Mouse (Mus musculus): Measurements from ENCODE around the gene Adssl1. TPM values are rescaled to one million over a fixed set of nuclear protein-coding genes. Genes with fewer than 3 reads are reported as not detected.

The Adssl1 gene
- total RNA-seq (2023): 100 to 1,000 TPM in 1 of 2 experiments, 10 to 100 TPM in 1; 98.8 to 102 TPM

GRCm38 (mm10) chr12:112619686-112620353 lies at the start of gene Adssl1:
Adssl1 (plus strand) TSS chr12:112620045.

GRCm38 (mm10) chr12:112588426-112589256 lies 31.2 kb upstream of the Adssl1 start, which contains the start of gene Inf2:
Inf2 (plus strand) TSS chr12:112588784.

GRCm38 (mm10) chr12:112644180-112644854 lies 24.5 kb downstream of the Adssl1 start, which contains the start of gene Siva1:
Siva1 (plus strand) TSS chr12:112644679.

GRCm38 (mm10) chr12:112674132-112675011 lies 54.5 kb downstream of the Adssl1 start, which contains the start of gene Akt1:
Akt1 (minus strand) TSS chr12:112674884.

GRCm38 (mm10) chr12:112678555-112679026 lies 58.7 kb downstream of the Adssl1 start, which contains the start of gene Zbtb42:
Zbtb42 (plus strand) TSS chr12:112678828.

Other genes starting within 250 kb of the Adssl1 start
- not detected for gene A530016L24Rik, start 130.6 kb upstream of the Adssl1 start, total RNA-seq (2023)
- gene Tmem179, start 103.3 kb upstream of the Adssl1 start, total RNA-seq (2023): not detected
- 100 to 1,000 TPM; 111 TPM for gene Inf2, start 31.3 kb upstream of the Adssl1 start, total RNA-seq (2023)
- gene Siva1, start 24.6 kb downstream of the Adssl1 start, total RNA-seq (2023): 10 to 100 TPM; 39.1 to 43.4 TPM
- gene Akt1, start 54.8 kb downstream of the Adssl1 start, total RNA-seq (2023): 100 to 1,000 TPM; 265 to 273 TPM
- 10 to 100 TPM; 12.0 to 14.5 TPM for gene Zbtb42, start 58.8 kb downstream of the Adssl1 start, total RNA-seq (2023)
- gene Cep170b, start 100.4 kb downstream of the Adssl1 start, total RNA-seq (2023): 1 to 10 TPM in 1 of 2 experiments, under 1 TPM in 1; 0.68 to 2.7 TPM
- 1,000 to 10,000 TPM; 1,046 to 1,124 TPM for gene Pld4, start 140.6 kb downstream of the Adssl1 start, total RNA-seq (2023)
- gene Ahnak2, start 182.6 kb downstream of the Adssl1 start, total RNA-seq (2023): 1 to 10 TPM; 4.4 to 5.4 TPM
- gene Clba1, start 188.9 kb downstream of the Adssl1 start, total RNA-seq (2023): 1 to 10 TPM; 1.5 to 2.5 TPM
- 10 to 100 TPM; 16.6 to 17.5 TPM for gene Cdca4, start 209.4 kb downstream of the Adssl1 start, total RNA-seq (2023)
- gene Gpr132, start 248.2 kb downstream of the Adssl1 start, total RNA-seq (2023): 100 to 1,000 TPM; 208 to 247 TPM

Measured in monocyte, adult 59 days (primary cell).